Mouse (Mus musculus) thymus, adult 2 months (tissue): ENCODE measurements around the gene Rpl10-ps3. TPM values are rescaled to one million over a fixed set of nuclear protein-coding genes. Genes with fewer than 3 reads are reported as not detected.

ENCODE experiments used
- DNase-seq: peaks from one replicate; pipeline ENCODE4 v3.0.0; 2021
- H3K27ac ChIP-seq: fragments of 200-500 bp; 2 replicates; pipeline ENCODE4 v1.5.1; 2012; ENCODE audit warnings: low read length, control low read depth; ENCODE audit not compliant: control insufficient read depth, insufficient read depth
- H3K27me3 ChIP-seq: fragments of 200-500 bp; 2 replicates; pipeline ENCODE4 v1.6.1; 2012; ENCODE audit warnings: mild to moderate bottlenecking, low read length, moderate library complexity, mixed read lengths; ENCODE audit not compliant: control insufficient read depth, insufficient read depth
- H3K36me3 ChIP-seq: fragments of 200-500 bp; 2 replicates; pipeline ENCODE4 v1.6.1; 2012; ENCODE audit warnings: mild to moderate bottlenecking, low read length, moderate library complexity; ENCODE audit not compliant: control insufficient read depth, insufficient read depth
- H3K4me1 ChIP-seq: fragments of 200-500 bp; replicated peaks from 2 replicates; pipeline ENCODE4 v1.6.1; 2012; ENCODE audit warnings: low read length; ENCODE audit not compliant: control insufficient read depth, insufficient read depth
- H3K4me3 ChIP-seq: fragments of 200-500 bp; 2 replicates; pipeline ENCODE4 v1.5.1; 2012; ENCODE audit warnings: mild to moderate bottlenecking, low read length, control low read depth, moderate library complexity; ENCODE audit not compliant: control insufficient read depth, insufficient read depth
- CTCF ChIP-seq: fragments of 200-500 bp; IDR thresholded peaks from 2 replicates; pipeline ENCODE4 v1.5.1; 2012; ENCODE audit warnings: mild to moderate bottlenecking, control low read depth, low read length, moderate library complexity, borderline replicate concordance; ENCODE audit not compliant: control insufficient read depth, poor library complexity, insufficient read depth; ENCODE audit errors: extremely low read depth
- POLR2A ChIP-seq: fragments of 200-500 bp; IDR thresholded peaks from 2 replicates; pipeline ENCODE4 v1.6.1; 2012; ENCODE audit warnings: mild to moderate bottlenecking, low read length, control low read depth, moderate library complexity; ENCODE audit not compliant: control insufficient read depth, poor library complexity, insufficient read depth; ENCODE audit errors: extremely low read depth
- WGBS: fragments of 180-500 bp; shearing (Covaris S2); methylation state at CpG from one replicate; pipeline ENCODE4 v1.1.7; 2018; 5-methylcytosine and 5-hydroxymethylcytosine counted together
- polyA plus RNA-seq: library from polyadenylated mRNA; depleted of rRNA; stranded (reverse); fragments of >200 nt; gene quantifications from 2 replicates; pipeline ENCODE4 v1.2.3, GENCODE M21; 2012; rRNA removed

The Rpl10-ps3 gene
- 71.6 and 86.8 TPM in 2 replicates for polyA plus RNA-seq

- WGBS, result 98% methylated on average over 11 of the region's 13 CpGs
- DNase-seq, result no peak
- no peak within 1 kb of the TSS for H3K27ac ChIP-seq
- TF ChIP-seq POLR2A (no peak), CTCF (no peak)
- no peak within 1 kb of the TSS for H3K4me3 ChIP-seq
- no peaks in the 10 kb centered on the region for H3K27me3 ChIP-seq
- H3K4me1 ChIP-seq, result no peaks in the 10 kb centered on the region; the same call in 1 of the 2 replicates
- no peaks in the 10 kb centered on the region for H3K36me3 ChIP-seq
Observed at GRCm38 (mm10) chr9:50344868-50345267, at the start of gene Rpl10-ps3. Gene Rpl10-ps3, minus strand, starts transcription at chr9:50344968.

GRCm38 (mm10) chr9:50375598-50375997 is 30.8 kb upstream of the Rpl10-ps3 start:
- no peaks in the 10 kb centered on the region for H3K36me3 ChIP-seq
- no peak overlapping the region for H3K27ac ChIP-seq
- H3K4me1 ChIP-seq, result 0 out of 2 replicates have a peak, but pooled peaks cover 2% of the 10 kb centered on the region
- 87% methylated on average over 6 of the region's 6 CpGs for WGBS
- TF ChIP-seq POLR2A, result no peak
- no peak for TF ChIP-seq CTCF
- no peaks in the 10 kb centered on the region for H3K27me3 ChIP-seq
- DNase-seq, result no peak
- H3K4me3 ChIP-seq, result no peak overlapping the region

GRCm38 (mm10) chr9:50374666-50375065 is 29.9 kb upstream of the Rpl10-ps3 start:
- DNase-seq, result no peak
- H3K36me3 ChIP-seq, result no peaks in the 10 kb centered on the region
- WGBS, result 70% methylated on average over 5 of the region's 5 CpGs
- H3K4me1 ChIP-seq, result 0 out of 2 replicates have a peak, but pooled peaks cover 2% of the 10 kb centered on the region
- no peaks in the 10 kb centered on the region for H3K27me3 ChIP-seq
- TF ChIP-seq POLR2A (no peak), CTCF (no peak)
- H3K27ac ChIP-seq, result no peak overlapping the region
- H3K4me3 ChIP-seq, result no peak overlapping the region

- Histone ChIP-seq H3K27me3 (no peaks in the 10 kb centered on the region), H3K4me3 (no peak overlapping the region), H3K4me1 (no peaks in the 10 kb centered on the region), H3K27ac (no peak overlapping the region), H3K36me3 (no peaks in the 10 kb centered on the region)
- no peak for DNase-seq
- 91% methylated on average over 8 of the region's 8 CpGs for WGBS
- TF ChIP-seq CTCF (no peak), POLR2A (no peak)
Observed at GRCm38 (mm10) chr9:50368551-50369297, 24.0 kb upstream of the Rpl10-ps3 start.

GRCm38 (mm10) chr9:50365059-50365780 is 20.5 kb upstream of the Rpl10-ps3 start:
- WGBS, result 88% methylated on average over 11 of the region's 11 CpGs
- H3K4me1 ChIP-seq, result peaks cover 13% of the 10 kb centered on the region
- H3K27me3 ChIP-seq, result no peaks in the 10 kb centered on the region
- H3K4me3 ChIP-seq, result no peak overlapping the region
- TF ChIP-seq POLR2A, result no peak
- TF ChIP-seq CTCF, result no peak
- no peaks in the 10 kb centered on the region for H3K36me3 ChIP-seq
- H3K27ac ChIP-seq, result no peak overlapping the region
- no peak for DNase-seq

- Histone ChIP-seq H3K4me1 (peaks cover 15% of the 10 kb centered on the region), H3K27me3 (no peaks in the 10 kb centered on the region), H3K36me3 (no peaks in the 10 kb centered on the region), H3K27ac (no peak overlapping the region), H3K4me3 (no peak overlapping the region)
- 97% methylated on average over 2 of the region's 2 CpGs for WGBS
- no peak for TF ChIP-seq CTCF
- no peak for DNase-seq
Observed at GRCm38 (mm10) chr9:50363962-50364361, 19.2 kb upstream of the Rpl10-ps3 start.

GRCm38 (mm10) chr9:50363259-50363658 is 18.5 kb upstream of the Rpl10-ps3 start:
- H3K36me3 ChIP-seq, result no peaks in the 10 kb centered on the region
- no peaks in the 10 kb centered on the region for H3K27me3 ChIP-seq
- peaks cover 15% of the 10 kb centered on the region for H3K4me1 ChIP-seq
- 17% methylated on average over 5 of the region's 5 CpGs for WGBS
- H3K27ac ChIP-seq, result no peak overlapping the region
- DNase-seq, result peak; percentile 27
- H3K4me3 ChIP-seq, result no peak overlapping the region
- TF ChIP-seq CTCF, result no peak
- TF ChIP-seq POLR2A, result no peak
